Mouse (Mus musculus) kidney, embryonic 15.5 days (tissue): Measurements from ENCODE around the gene Cep112. TPM values are rescaled to one million over a fixed set of nuclear protein-coding genes. Genes with fewer than 3 reads are reported as not detected.

ENCODE experiments used
- ATAC-seq: fragments of 200-750 bp; cut with Nextera tagmentation; replicated peaks from 2 replicates; pipeline ENCODE4 v1.8.0; 2017; ENCODE audit warnings: moderate TSS enrichment; ENCODE audit not compliant: low FRiP score
- H3K27ac ChIP-seq: fragments of 300-500 bp; sonication (generic); 2 replicates; pipeline ENCODE4 v1.5.1; 2015; ENCODE audit warnings: mild to moderate bottlenecking, inconsistent platforms
- H3K27me3 ChIP-seq: fragments of 300-500 bp; sonication (generic); 2 replicates; pipeline ENCODE4 v1.6.1; 2015; ENCODE audit warnings: inconsistent platforms
- H3K36me3 ChIP-seq: fragments of 300-500 bp; sonication (generic); 2 replicates; pipeline ENCODE4 v1.6.1; 2015; ENCODE audit warnings: inconsistent platforms
- H3K4me1 ChIP-seq: fragments of 300-500 bp; sonication (generic); 2 replicates; pipeline ENCODE4 v1.6.1; 2015; ENCODE audit warnings: inconsistent platforms
- H3K4me2 ChIP-seq: fragments of 300-500 bp; sonication (generic); 2 replicates; pipeline ENCODE4 v1.6.1; 2015; ENCODE audit warnings: moderate library complexity, mild to moderate bottlenecking, inconsistent platforms
- H3K4me3 ChIP-seq: fragments of 300-500 bp; sonication (generic); replicated peaks from 2 replicates; pipeline ENCODE4 v1.5.1; 2015; ENCODE audit warnings: mild to moderate bottlenecking, inconsistent platforms
- H3K9ac ChIP-seq: fragments of 300-500 bp; sonication (generic); 2 replicates; pipeline ENCODE4 v1.6.1; 2015; ENCODE audit warnings: mild to moderate bottlenecking, inconsistent platforms
- H3K9me3 ChIP-seq: fragments of 300-500 bp; sonication (generic); replicated peaks from 2 replicates; pipeline ENCODE4 v1.6.1; 2016; ENCODE audit warnings: inconsistent platforms
- WGBS: fragments of 180-500 bp; shearing (Covaris S2); methylation state at CpG from one replicate; pipeline ENCODE4 v1.1.7; 2015; ENCODE audit warnings: mixed read lengths; 5-methylcytosine and 5-hydroxymethylcytosine counted together
- polyA plus RNA-seq: library from polyadenylated mRNA; unstranded; fragments of >200 nt; fragmentation: Nextera tagmentation; extraction: Ambion mirVana; gene quantifications from 2 replicates; pipeline ENCODE4 v1.2.1, GENCODE M21; 2015

Gene Cep112
- polyA plus RNA-seq, 1 experiment from 2014 or later = 13.7 TPM

GRCm38 (mm10) chr11:108625546-108626232 lies 200.7 kb downstream of the Cep112 start:
- no peaks in the 10 kb centered on the region for H3K4me1 ChIP-seq
- H3K4me2 ChIP-seq = no peak overlapping the region
- no peak for ATAC-seq
- no peak overlapping the region for H3K9ac ChIP-seq
- H3K27me3 ChIP-seq = no peaks in the 10 kb centered on the region
- H3K36me3 ChIP-seq = no peaks in the 10 kb centered on the region
- no peaks in the 10 kb centered on the region for H3K9me3 ChIP-seq
- no peak overlapping the region for H3K27ac ChIP-seq
- 82% methylated on average over 5 of the region's 5 CpGs for WGBS
- H3K4me3 ChIP-seq = no peak overlapping the region

- Histone ChIP-seq H3K9ac (no peak overlapping the region), H3K9me3 (no peaks in the 10 kb centered on the region), H3K27ac (no peak overlapping the region), H3K36me3 (no peaks in the 10 kb centered on the region), H3K4me2 (no peak overlapping the region), H3K4me3 (no peak overlapping the region), H3K27me3 (no peaks in the 10 kb centered on the region), H3K4me1 (no peaks in the 10 kb centered on the region)
- 70% methylated on average over 2 of the region's 2 CpGs for WGBS
- no peak for ATAC-seq
These were observed 212.8 kb downstream of the Cep112 start for GRCm38 (mm10) chr11:108637780-108638179.

GRCm38 (mm10) chr11:108655574-108655973 lies 230.6 kb downstream of the Cep112 start:
- H3K36me3 ChIP-seq = no peaks in the 10 kb centered on the region
- H3K4me1 ChIP-seq = no peaks in the 10 kb centered on the region
- H3K4me2 ChIP-seq = no peak overlapping the region
- no peak overlapping the region for H3K27ac ChIP-seq
- WGBS = 87% methylated on average over 2 of the region's 2 CpGs
- no peaks in the 10 kb centered on the region for H3K27me3 ChIP-seq
- H3K4me3 ChIP-seq = no peak overlapping the region
- ATAC-seq = no peak
- no peak overlapping the region for H3K9ac ChIP-seq
- no peaks in the 10 kb centered on the region for H3K9me3 ChIP-seq

GRCm38 (mm10) chr11:108682014-108682413 lies 257.0 kb downstream of the Cep112 start:
- Histone ChIP-seq H3K4me2 (no peak overlapping the region), H3K9ac (no peak overlapping the region), H3K36me3 (no peaks in the 10 kb centered on the region), H3K27me3 (no peaks in the 10 kb centered on the region), H3K27ac (no peak overlapping the region), H3K4me1 (no peaks in the 10 kb centered on the region), H3K9me3 (no peaks in the 10 kb centered on the region), H3K4me3 (no peak overlapping the region)
- WGBS = 94% methylated on average over 3 of the region's 3 CpGs
- ATAC-seq = no peak

- no peak overlapping the region for H3K9ac ChIP-seq
- no peak for ATAC-seq
- WGBS = 86% methylated on average over 4 of the region's 4 CpGs
- H3K9me3 ChIP-seq = no peaks in the 10 kb centered on the region
- no peaks in the 10 kb centered on the region for H3K4me1 ChIP-seq
- H3K4me3 ChIP-seq = no peak overlapping the region
- no peak overlapping the region for H3K4me2 ChIP-seq
- no peaks in the 10 kb centered on the region for H3K36me3 ChIP-seq
- H3K27me3 ChIP-seq = no peaks in the 10 kb centered on the region
- H3K27ac ChIP-seq = no peak overlapping the region
These were observed 271.6 kb downstream of the Cep112 start for GRCm38 (mm10) chr11:108696563-108696962.

GRCm38 (mm10) chr11:108752301-108752700 lies 327.3 kb downstream of the Cep112 start:
- H3K4me1 ChIP-seq = peaks cover 20% of the 10 kb centered on the region
- H3K4me3 ChIP-seq = no peak overlapping the region
- no peaks in the 10 kb centered on the region for H3K27me3 ChIP-seq
- H3K36me3 ChIP-seq = no peaks in the 10 kb centered on the region
- WGBS = 49% methylated on average over 7 of the region's 7 CpGs
- H3K27ac ChIP-seq = 0 out of 2 replicates have a peak overlapping the region, but pooled peaks have one; percentile 25
- ATAC-seq = no peak
- no peak overlapping the region for H3K9ac ChIP-seq
- no peak overlapping the region for H3K4me2 ChIP-seq
- no peaks in the 10 kb centered on the region for H3K9me3 ChIP-seq

GRCm38 (mm10) chr11:108752765-108753164 lies 327.8 kb downstream of the Cep112 start:
- H3K36me3 ChIP-seq = no peaks in the 10 kb centered on the region
- H3K9me3 ChIP-seq = no peaks in the 10 kb centered on the region
- H3K4me2 ChIP-seq = no peak overlapping the region
- no peak overlapping the region for H3K4me3 ChIP-seq
- 82% methylated on average over 2 of the region's 2 CpGs for WGBS
- no peak for ATAC-seq
- H3K27me3 ChIP-seq = no peaks in the 10 kb centered on the region
- no peak overlapping the region for H3K27ac ChIP-seq
- H3K9ac ChIP-seq = no peak overlapping the region
- H3K4me1 ChIP-seq = peaks cover 20% of the 10 kb centered on the region

GRCm38 (mm10) chr11:108753361-108754240 lies 328.6 kb downstream of the Cep112 start:
- no peaks in the 10 kb centered on the region for H3K27me3 ChIP-seq
- WGBS = 70% methylated on average over 7 of the region's 7 CpGs
- H3K36me3 ChIP-seq = no peaks in the 10 kb centered on the region
- peaks cover 25% of the 10 kb centered on the region for H3K4me1 ChIP-seq
- H3K9ac ChIP-seq = no peak overlapping the region
- ATAC-seq = peak; percentile 33; the same call in 1 of the 2 replicates
- no peak overlapping the region for H3K4me3 ChIP-seq
- 0 out of 2 replicates have a peak overlapping the region, but pooled peaks have one; percentile 28 for H3K27ac ChIP-seq
- H3K4me2 ChIP-seq = no peak overlapping the region
- no peaks in the 10 kb centered on the region for H3K9me3 ChIP-seq

GRCm38 (mm10) chr11:108757211-108757610 lies 332.2 kb downstream of the Cep112 start:
- Histone ChIP-seq H3K36me3 (no peaks in the 10 kb centered on the region), H3K27me3 (no peaks in the 10 kb centered on the region), H3K9ac (no peak overlapping the region), H3K9me3 (no peaks in the 10 kb centered on the region), H3K4me3 (no peak overlapping the region), H3K4me1 (peaks cover 19% of the 10 kb centered on the region), H3K4me2 (no peak overlapping the region), H3K27ac (no peak overlapping the region)
- WGBS = 91% methylated on average over 2 of the region's 2 CpGs
- ATAC-seq = no peak

- H3K9ac ChIP-seq = no peak overlapping the region
- H3K27ac ChIP-seq = no peak overlapping the region
- H3K27me3 ChIP-seq = no peaks in the 10 kb centered on the region
- 51% methylated on average over 6 of the region's 6 CpGs for WGBS
- ATAC-seq = no peak
- no peaks in the 10 kb centered on the region for H3K36me3 ChIP-seq
- no peaks in the 10 kb centered on the region for H3K9me3 ChIP-seq
- H3K4me2 ChIP-seq = no peak overlapping the region
- 0 out of 2 replicates have a peak, but pooled peaks cover 14% of the 10 kb centered on the region for H3K4me1 ChIP-seq
- no peak overlapping the region for H3K4me3 ChIP-seq
These were observed 332.8 kb downstream of the Cep112 start for GRCm38 (mm10) chr11:108757626-108758430.

- 52% methylated on average over 3 of the region's 3 CpGs for WGBS
These were observed 345.1 kb downstream of the Cep112 start for GRCm38 (mm10) chr11:108770064-108770463.

More at GRCm38 (mm10) chr11:108770064-108770463, 345.1 kb downstream of the Cep112 start:
- 0 out of 2 replicates have a peak, but pooled peaks have one; percentile 29 for ATAC-seq
- H3K4me2 ChIP-seq = no peak overlapping the region
- H3K27ac ChIP-seq = no peak overlapping the region
- H3K27me3 ChIP-seq = no peaks in the 10 kb centered on the region
- peaks cover 5% of the 10 kb centered on the region for H3K4me1 ChIP-seq
- no peak overlapping the region for H3K9ac ChIP-seq
- no peaks in the 10 kb centered on the region for H3K36me3 ChIP-seq
- no peak overlapping the region for H3K4me3 ChIP-seq
- H3K9me3 ChIP-seq = no peaks in the 10 kb centered on the region
